Mouse (Mus musculus): ENCODE measurements at regions not wholly inside any gene's neighbourhood (a gene's known extent, or its start where the extent isn't known, plus 50 kb on each side); places are given as distances from the start of the nearest gene placed in this dataset.

DNA sequence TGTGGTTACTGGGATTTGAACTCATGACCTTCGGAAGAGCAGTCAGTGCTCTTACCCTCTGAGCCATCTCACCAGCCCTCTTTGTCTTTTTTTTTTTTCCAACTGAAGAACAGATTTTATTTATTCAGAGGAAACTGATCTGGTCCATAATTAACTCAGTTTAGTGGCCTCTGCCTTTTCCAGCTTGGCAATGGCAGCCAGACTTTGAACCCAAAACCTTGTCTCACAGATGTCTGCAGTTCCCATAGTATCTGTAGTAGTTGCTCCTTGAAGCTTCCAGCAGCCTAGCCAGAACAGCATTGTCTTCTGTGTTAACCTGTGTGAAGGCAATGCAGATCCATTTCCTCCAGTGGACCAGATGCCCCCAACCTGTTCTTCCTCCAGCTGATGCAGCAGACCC lies 64.2 kb upstream of the Daam1 start:
- intact Hi-C loops (cut with DNase I) = loop anchor here (5.0 kb wide), 2 partner anchors 176 to 226 kb away; no protein-coding TSS in a partner anchor
- DNase-seq = no peak

DNA sequence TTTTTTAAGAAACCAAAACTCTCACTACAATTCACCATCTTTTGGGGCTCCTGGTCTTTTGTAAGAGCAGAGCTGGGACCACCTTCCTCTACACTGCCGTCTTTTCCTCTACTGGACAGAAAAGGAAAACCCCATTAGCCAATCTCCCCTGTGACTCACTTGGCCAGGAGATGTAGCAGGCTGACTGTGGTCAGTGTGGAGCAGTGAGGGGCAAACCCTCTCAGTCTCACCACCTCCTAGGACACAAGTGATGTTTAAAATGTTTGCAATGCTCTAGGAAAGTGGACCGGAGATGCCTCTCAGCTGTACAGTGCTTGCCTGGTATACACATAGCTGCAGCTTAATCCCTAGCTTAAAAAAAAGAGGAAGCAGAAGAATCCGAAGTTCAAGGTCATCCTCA lies 63.0 kb upstream of the Daam1 start:
- intact Hi-C loops (cut with DNase I) = loop anchor here (1.0 to 5.0 kb wide), 4 partner anchors 63 to 279 kb away; partner anchors contain the start of gene Daam1
- DNase-seq = no peak

DNA sequence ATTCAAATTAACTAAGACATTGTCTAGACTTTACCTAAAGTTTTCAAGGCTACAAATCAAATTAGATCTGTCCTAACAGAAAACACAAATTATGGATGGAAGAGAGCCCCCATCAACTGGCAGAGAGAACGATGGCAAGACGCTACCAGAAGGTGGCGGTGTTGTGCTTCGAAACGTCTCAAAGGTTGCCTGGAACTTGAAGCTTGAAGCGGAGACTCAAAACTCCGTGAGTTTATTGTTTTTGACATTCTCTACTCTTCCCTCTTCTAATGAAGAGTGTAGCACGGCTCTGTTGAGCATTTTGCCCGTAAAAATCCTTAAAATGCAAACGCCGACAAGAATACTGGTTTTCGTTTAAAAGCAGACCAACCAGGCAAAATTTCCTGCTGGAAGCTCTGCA lies 62.4 kb upstream of the Daam1 start:
- intact Hi-C loops (cut with DNase I) = loop anchor here (1.0 to 5.0 kb wide), 4 partner anchors 62 to 279 kb away; partner anchors contain the start of gene Daam1
- peak; percentile 85 to 90 for DNase-seq

DNA sequence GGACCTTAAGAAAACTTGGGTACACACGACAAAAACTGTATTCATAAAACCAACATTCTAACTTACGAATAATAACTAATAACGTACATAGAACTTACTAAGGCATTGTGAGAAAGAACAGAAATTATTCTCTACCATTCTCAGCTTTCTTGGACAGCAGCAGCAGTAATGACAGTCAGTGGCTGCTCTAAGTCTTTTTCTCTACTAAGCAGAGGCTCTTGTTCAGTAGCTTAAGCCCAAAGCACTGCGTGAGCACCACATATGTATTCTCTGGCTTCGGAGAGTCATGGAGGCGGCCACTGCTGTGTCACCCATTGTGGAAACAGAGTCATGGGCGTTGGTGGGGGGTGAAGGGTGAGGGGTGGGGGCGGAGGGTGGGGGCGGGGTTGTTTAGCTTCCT lies 62.0 kb upstream of the Daam1 start:
- no peak for DNase-seq
- intact Hi-C loops (cut with DNase I) = loop anchor here (1.0 to 5.0 kb wide), 4 partner anchors 62 to 278 kb away; partner anchors contain the start of gene Daam1

DNA sequence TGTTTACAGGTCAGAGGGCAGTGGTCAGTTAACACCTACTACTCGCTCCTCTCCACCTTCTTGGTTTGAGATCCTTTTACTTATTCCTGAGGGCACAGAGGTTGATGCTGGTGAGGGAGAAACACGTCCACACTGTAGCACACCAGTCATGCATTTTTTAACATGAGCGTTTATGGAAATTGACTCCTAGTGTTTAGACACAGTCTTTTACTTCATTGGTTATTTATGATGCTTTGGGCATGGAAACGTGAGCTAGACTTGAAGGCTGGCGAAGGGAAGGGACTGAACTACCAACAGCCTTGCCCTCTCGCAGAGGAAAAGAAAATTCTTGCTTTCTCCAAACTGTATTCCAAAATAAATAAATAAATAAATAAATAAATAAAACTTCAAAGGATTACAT lies 61.6 kb upstream of the Daam1 start:
- DNase-seq = no peak
- intact Hi-C loops (cut with DNase I) = loop anchor here (2.0 to 5.0 kb wide), 3 partner anchors 61 to 223 kb away; partner anchors contain the start of gene Daam1

DNA sequence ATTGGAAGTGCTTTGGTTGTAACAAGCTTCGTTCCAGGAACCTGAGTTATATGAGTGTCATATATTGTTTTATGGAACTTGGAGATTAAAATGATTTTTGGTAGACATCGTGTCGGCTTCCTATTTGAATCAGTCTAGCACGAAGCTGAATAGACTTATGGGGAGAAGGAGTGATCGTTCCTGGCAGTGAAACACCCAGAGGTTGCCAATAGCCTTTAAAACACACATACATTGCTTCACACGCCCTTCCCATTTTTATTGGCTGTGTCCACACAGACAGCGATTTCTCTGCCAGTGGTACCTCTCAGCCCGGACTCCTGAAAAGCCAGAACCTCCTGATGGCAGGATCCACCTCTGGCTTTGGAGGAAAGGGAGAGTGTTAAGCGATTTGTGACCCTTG lies 57.0 kb upstream of the Daam1 start:
- DNase-seq = no peak
- intact Hi-C loops (cut with DNase I) = no loop called here

DNA sequence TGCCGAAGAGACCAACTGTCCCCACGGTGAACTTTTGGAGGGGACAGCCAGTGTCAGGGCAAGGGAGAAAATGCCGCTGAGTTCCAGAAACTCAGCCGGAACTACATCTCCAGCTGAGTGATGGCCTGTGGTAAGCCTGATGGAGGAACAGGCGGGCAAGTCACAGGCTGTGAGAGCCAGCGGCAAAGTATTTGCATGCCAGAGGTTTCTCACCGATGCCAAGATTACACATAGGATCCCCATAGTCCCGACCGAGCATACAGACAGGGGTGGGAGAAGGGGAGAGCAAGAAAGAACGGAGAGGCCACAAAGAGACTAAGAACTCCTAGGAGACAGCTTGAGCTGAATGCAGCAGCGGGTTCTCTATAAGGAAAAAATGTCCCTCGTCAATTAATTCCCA lies 55.8 kb upstream of the Daam1 start:
- no peak for DNase-seq
- intact Hi-C loops (cut with DNase I) = no loop called here

DNA sequence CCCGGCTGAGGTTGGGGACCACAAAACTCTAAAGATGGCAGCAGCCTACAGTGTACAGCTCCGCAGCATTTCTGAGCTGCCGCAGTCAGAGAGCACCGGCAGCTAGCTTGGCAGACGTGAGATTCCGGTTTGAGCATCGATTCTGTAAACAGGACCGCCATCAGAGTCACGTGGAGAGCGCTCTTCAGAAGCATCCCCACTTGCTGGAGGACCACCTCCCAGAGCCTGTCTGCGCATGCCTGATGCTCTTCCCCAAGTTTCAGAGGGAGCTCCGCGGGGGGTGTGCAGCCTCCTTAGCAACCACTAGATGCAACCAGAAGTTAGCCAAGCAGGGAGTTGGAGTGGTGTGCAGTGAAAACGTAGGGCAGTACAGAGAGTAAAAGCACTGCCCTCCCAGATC lies 52.7 kb upstream of the Daam1 start:
- intact Hi-C loops (cut with DNase I) = no loop called here
- peak in 1 of 2 experiments; percentile 6 for DNase-seq

DNA sequence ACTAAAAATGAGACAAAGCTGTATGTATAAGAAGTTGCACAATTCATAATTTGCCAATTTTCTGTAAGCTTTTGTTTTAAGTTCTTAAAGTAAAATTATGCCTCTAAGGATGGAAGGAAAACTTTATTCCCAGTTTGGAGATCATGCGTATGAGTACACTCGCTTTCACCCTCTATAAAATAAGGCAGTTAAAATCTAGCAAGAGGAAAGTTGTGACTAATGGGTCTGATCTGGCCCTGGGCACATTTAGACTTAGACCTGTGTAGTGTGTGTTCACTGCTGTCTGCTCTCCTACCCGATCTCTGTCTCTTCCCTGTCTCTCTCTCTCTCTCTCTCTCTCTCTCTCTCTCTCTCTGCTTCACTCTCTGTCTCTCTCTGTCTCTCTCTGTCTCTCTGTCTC lies 51.9 kb upstream of the Daam1 start:
- intact Hi-C loops (cut with DNase I) = no loop called here
- no peak for DNase-seq

DNA sequence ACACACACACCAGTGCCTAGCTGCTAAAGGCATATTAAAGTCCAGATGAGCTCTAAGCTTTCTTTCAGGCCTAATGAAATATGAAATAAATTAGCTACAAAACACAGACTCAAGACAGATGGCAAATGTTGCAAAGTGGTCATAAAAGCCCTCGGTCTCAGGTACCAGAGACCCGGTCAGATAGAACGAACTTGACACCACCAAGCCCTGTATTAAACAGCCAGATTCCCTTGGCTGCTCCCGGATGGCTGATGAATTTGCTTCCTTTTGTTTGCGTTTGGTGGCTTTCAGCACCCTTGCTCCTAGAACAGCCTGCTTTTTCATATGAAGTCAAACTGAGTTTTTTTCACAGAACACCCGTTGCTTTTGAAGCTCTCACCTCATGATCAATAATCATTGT lies 51.5 kb upstream of the Daam1 start:
- intact Hi-C loops (cut with DNase I) = no loop called here
- no peak for DNase-seq
